Mouse (Mus musculus): Measurements from ENCODE around the gene Gm42906.

Gene Gm42906

DNA sequence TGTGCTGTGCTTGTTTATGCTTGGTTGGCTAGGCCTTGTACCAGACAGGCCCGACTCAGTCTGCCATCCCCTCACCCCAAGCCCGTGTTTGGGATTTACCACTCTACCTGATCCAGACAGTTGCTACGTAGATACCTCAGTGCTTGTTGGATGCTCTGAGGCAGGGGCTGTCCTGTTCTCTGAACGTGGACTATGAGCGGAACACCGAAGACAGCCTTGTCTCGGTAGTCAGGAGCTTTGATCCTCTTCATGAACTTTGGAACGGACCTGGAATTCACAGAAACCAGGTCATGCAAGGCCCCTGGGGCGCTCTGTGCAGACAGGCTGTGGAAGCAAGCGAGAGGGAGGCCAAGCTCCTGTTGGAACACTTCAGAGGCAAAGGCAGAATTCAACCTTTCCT, 368.6 kb downstream of the Gm42906 start:
- Histone ChIP-seq H3K27me3 (ENCODE audit: insufficient read depth, low read length) (no peaks in the 10 kb centered on the region), H3K4me3 (replicated peaks; ENCODE audit: low read length) (no peak overlapping the region), H3K4me1 (replicated peaks; ENCODE audit: low read depth, low read length) (peaks cover 15% of the 10 kb centered on the region)

DNA sequence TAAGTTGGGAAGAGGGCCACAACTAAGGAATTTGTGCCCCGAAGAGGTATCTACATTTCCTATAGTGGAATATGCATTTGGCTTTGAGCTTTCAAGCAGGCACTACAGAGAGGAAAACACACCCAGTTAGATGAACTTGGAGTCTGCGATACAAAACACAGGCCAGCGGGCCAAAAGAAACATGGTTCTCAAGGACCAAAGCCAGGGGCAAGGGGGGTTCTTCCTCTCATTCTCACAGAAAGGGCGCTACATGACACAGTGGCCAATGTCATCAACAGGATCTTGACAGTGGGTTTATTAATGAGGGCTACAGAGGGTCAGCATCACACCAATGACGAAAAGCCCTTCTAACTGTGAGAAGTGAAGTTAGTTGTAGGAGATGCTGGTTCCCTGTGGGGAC, 370.2 kb downstream of the Gm42906 start:
- Histone ChIP-seq H3K4me3 (replicated peaks; ENCODE audit: low read length) (no peak overlapping the region), H3K36me3 (ENCODE audit: insufficient read depth, low read length) (no peaks in the 10 kb centered on the region), H3K27me3 (ENCODE audit: insufficient read depth, low read length) (no peaks in the 10 kb centered on the region), H3K9me3 (ENCODE audit: low read length) (no peaks in the 10 kb centered on the region), H3K4me1 (replicated peaks; ENCODE audit: low read depth, low read length) (peaks cover 15% of the 10 kb centered on the region)
- TF ChIP-seq POU5F1 (IDR thresholded peaks at IDR 0.05; ENCODE audit: borderline replicate concordance, low read length) (no peak), CTCF (conservative IDR thresholded peaks at IDR 0.05; ENCODE audit: low read length) (no peak), NANOG (IDR thresholded peaks at IDR 0.05; ENCODE audit: borderline replicate concordance, low read length) (no peak)

More for the DNA sequence above, 368.6 kb downstream of the Gm42906 start:
- TF ChIP-seq POU5F1 (IDR thresholded peaks at IDR 0.05; ENCODE audit: borderline replicate concordance, low read length) (no peak), CTCF (conservative IDR thresholded peaks at IDR 0.05; ENCODE audit: low read length) (no peak), NANOG (IDR thresholded peaks at IDR 0.05; ENCODE audit: borderline replicate concordance, low read length) (no peak)
- Histone ChIP-seq H3K36me3 (ENCODE audit: insufficient read depth, low read length) (no peaks in the 10 kb centered on the region), H3K9me3 (ENCODE audit: low read length) (no peaks in the 10 kb centered on the region)

DNA sequence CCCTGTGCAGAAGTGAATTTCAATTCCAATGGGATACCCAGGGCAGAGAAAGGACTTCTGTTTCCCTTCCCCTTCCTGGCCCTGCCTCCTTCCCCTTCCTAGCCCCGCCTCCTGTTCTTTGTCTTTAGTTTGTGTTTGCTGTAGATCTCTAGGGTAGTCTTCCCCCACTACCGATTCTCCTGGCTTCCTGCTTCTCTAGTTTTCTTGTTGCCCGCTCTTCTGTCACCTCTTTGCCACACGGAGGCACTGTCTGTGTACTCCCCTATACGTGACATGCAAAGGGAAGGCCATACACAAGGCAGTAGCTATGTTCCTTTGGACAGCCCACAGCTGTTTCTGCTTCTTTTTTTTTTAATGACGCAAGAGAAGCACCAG, 371.1 kb downstream of the Gm42906 start:
- Histone ChIP-seq H3K27me3 (ENCODE audit: insufficient read depth, low read length) (no peaks in the 10 kb centered on the region), H3K4me1 (replicated peaks; ENCODE audit: low read depth, low read length) (peaks cover 15% of the 10 kb centered on the region), H3K36me3 (ENCODE audit: insufficient read depth, low read length) (no peaks in the 10 kb centered on the region), H3K4me3 (replicated peaks; ENCODE audit: low read length) (no peak overlapping the region), H3K9me3 (ENCODE audit: low read length) (no peaks in the 10 kb centered on the region)
- TF ChIP-seq POU5F1 (IDR thresholded peaks at IDR 0.05; ENCODE audit: borderline replicate concordance, low read length) (no peak), NANOG (IDR thresholded peaks at IDR 0.05; ENCODE audit: borderline replicate concordance, low read length) (no peak), CTCF (conservative IDR thresholded peaks at IDR 0.05; ENCODE audit: low read length) (no peak)

DNA sequence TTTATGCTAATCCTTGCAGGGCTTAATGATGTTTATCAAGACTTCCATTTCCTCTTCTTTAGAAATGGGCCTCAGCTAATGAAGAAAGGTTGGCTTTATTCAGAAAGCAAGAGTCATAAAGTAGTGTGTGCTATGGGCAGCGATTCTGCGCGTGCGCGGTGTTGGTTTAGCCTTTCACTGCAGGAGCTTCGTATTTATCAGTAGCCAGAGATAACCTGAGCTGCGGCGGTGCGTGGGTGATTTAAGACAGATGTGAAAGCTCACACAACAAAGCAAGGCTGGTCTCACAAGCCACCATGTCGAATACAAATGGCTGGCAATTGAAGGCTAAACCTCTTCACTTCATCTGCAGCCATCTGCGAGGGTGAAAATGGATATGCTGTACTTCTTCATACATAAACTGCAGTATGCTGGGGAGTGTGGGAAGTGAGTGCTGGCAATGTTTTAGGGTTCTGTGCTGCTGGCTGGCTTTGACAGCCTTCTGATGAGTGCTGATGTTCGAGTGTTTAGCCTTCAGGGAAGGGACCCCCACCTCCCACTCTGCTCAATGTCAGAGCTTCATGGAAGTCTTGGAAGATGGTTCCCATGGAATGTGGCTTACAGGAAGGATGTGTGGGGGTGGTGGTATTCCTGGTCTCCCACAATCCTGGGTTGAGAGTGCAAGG, 371.6 kb downstream of the Gm42906 start:
- no peak overlapping the region for H3K4me3 ChIP-seq (replicated peaks; ENCODE audit: low read length)
- no peaks in the 10 kb centered on the region for H3K9me3 ChIP-seq (ENCODE audit: low read length)
- H3K36me3 ChIP-seq (ENCODE audit: insufficient read depth, low read length), result no peaks in the 10 kb centered on the region
- peaks cover 15% of the 10 kb centered on the region for H3K4me1 ChIP-seq (replicated peaks; ENCODE audit: low read depth, low read length)
- TF ChIP-seq POU5F1 (IDR thresholded peaks at IDR 0.05; ENCODE audit: borderline replicate concordance, low read length) (no peak), NANOG (IDR thresholded peaks at IDR 0.05; ENCODE audit: borderline replicate concordance, low read length) (no peak)
- H3K27me3 ChIP-seq (ENCODE audit: insufficient read depth, low read length), result no peaks in the 10 kb centered on the region

DNA sequence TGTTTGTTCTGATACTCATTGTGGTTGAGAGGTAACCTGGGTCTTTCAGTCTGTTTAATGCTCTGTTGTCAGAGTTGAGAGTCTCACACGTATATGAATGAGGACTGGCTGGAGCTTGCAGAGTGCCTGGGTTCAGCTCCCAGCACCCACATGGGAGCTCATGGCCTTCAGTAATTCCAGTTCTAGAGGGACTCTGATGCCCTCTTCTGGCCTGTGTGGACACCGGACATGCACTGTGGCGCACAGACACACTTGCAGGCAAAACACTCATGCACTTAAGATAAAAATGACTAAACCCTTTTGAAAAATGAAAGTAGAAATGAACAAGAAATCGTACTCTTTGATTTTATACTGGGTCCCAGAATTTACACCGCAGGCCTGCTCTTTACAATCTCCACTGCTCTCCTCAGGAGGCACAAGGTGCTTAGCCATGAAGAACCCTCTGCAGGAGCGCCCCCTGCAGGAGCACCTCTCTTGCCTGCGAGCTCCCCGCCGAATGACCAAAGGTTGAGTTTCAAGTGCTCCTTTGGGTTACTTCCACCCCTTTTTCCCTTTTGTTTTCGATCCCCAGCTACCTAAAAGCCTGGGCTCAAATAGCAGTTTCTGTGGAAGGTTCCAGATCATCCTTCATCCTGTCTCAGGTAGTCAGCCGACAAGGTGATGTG, 372.4 kb downstream of the Gm42906 start:
- TF ChIP-seq CTCF (conservative IDR thresholded peaks at IDR 0.05; ENCODE audit: low read length) (peak; percentile 35), POU5F1 (IDR thresholded peaks at IDR 0.05; ENCODE audit: borderline replicate concordance, low read length) (no peak), NANOG (IDR thresholded peaks at IDR 0.05; ENCODE audit: borderline replicate concordance, low read length) (no peak)
- Histone ChIP-seq H3K9me3 (ENCODE audit: low read length) (no peaks in the 10 kb centered on the region), H3K36me3 (ENCODE audit: insufficient read depth, low read length) (no peaks in the 10 kb centered on the region), H3K4me1 (replicated peaks; ENCODE audit: low read depth, low read length) (peaks cover 15% of the 10 kb centered on the region), H3K27me3 (ENCODE audit: insufficient read depth, low read length) (no peaks in the 10 kb centered on the region), H3K4me3 (replicated peaks; ENCODE audit: low read length) (no peak overlapping the region)

DNA sequence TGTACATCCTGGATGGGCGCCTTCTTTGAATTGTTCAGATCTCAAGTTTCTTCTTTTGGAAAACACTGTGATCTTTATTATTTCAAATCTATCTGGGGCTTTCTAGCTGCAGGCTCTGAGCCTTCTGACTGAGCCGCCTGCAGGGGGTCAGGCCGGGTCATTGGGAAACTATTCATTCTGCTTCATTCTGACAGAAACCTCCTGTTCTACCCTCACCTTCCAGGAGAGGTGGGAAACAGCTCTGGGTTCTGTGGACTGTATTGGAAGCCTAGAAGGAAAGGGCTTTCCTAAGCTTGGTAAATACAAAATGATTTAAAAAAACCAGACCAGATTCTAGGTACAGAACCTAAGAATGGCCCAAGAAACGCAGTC, 373.2 kb downstream of the Gm42906 start:
- H3K36me3 ChIP-seq (ENCODE audit: insufficient read depth, low read length), result no peaks in the 10 kb centered on the region
- H3K4me1 ChIP-seq (replicated peaks; ENCODE audit: low read depth, low read length), result peaks cover 15% of the 10 kb centered on the region
- TF ChIP-seq CTCF (conservative IDR thresholded peaks at IDR 0.05; ENCODE audit: low read length), result no peak
- TF ChIP-seq NANOG (IDR thresholded peaks at IDR 0.05; ENCODE audit: borderline replicate concordance, low read length), result no peak
- TF ChIP-seq POU5F1 (IDR thresholded peaks at IDR 0.05; ENCODE audit: borderline replicate concordance, low read length), result no peak

DNA sequence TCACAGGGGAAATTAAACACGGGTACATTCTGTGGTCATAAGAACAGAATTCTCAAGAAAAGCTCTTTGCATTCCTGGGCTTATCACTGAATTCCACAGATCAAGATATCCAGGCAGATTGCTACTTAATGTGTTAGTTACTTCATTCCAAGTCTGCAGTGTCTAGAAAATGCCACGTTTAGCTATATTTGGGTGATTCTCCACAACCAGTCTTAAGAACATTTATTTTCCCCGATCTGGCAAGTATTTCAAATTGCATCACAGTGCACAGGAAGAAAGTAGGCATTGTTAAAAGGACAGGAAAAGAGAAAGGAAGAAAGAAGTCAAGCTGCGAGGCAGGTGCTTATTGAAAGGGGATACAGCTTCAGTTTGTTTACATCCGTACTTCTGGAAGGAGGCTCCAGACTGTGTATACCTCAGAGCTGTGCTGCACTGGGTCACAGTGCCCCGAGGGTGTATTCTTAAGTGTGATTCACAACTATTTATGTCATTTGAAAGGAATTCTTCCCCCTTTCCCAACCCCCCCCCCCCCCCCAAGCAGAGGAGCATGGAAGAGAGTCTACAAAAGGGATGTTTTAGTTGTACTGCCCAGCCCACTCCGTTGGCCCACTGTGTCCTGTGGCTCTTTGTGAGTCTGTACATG, 373.7 kb downstream of the Gm42906 start:
- TF ChIP-seq CTCF (conservative IDR thresholded peaks at IDR 0.05; ENCODE audit: low read length), result no peak
- TF ChIP-seq NANOG (IDR thresholded peaks at IDR 0.05; ENCODE audit: borderline replicate concordance, low read length), result no peak
- TF ChIP-seq POU5F1 (IDR thresholded peaks at IDR 0.05; ENCODE audit: borderline replicate concordance, low read length), result no peak
- Histone ChIP-seq H3K27me3 (ENCODE audit: insufficient read depth, low read length) (no peaks in the 10 kb centered on the region), H3K4me3 (replicated peaks; ENCODE audit: low read length) (no peak overlapping the region), H3K9me3 (ENCODE audit: low read length) (no peaks in the 10 kb centered on the region), H3K4me1 (replicated peaks; ENCODE audit: low read depth, low read length) (peaks cover 15% of the 10 kb centered on the region), H3K36me3 (ENCODE audit: insufficient read depth, low read length) (no peaks in the 10 kb centered on the region)

More for the DNA sequence above, 373.2 kb downstream of the Gm42906 start:
- H3K9me3 ChIP-seq (ENCODE audit: low read length), result no peaks in the 10 kb centered on the region
- H3K27me3 ChIP-seq (ENCODE audit: insufficient read depth, low read length), result no peaks in the 10 kb centered on the region
- H3K4me3 ChIP-seq (replicated peaks; ENCODE audit: low read length), result no peak overlapping the region

DNA sequence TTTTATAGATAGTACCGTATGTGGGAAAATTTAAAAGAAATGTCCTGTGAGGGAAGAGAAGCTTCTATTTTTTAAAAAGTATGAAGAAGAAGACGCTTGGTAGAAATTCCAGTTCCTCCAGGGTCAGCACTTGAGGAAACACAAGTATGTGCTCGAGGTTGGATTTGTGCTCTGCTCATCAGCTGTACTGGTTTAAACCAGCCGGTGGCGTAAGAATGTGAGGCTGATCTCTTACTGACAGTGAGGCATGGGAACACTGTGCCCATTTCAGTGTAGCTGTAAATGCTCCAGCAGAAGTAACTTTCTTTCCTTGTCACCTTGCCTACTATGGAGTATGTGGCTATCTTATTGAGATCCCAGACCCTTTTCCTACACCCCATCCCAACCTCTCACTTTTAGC, 374.8 kb downstream of the Gm42906 start:
- H3K27me3 ChIP-seq (ENCODE audit: insufficient read depth, low read length), result no peaks in the 10 kb centered on the region
- no peak for TF ChIP-seq NANOG (IDR thresholded peaks at IDR 0.05; ENCODE audit: borderline replicate concordance, low read length)
- TF ChIP-seq POU5F1 (IDR thresholded peaks at IDR 0.05; ENCODE audit: borderline replicate concordance, low read length), result no peak
- TF ChIP-seq CTCF (conservative IDR thresholded peaks at IDR 0.05; ENCODE audit: low read length), result no peak
- H3K4me3 ChIP-seq (replicated peaks; ENCODE audit: low read length), result no peak overlapping the region
- peaks cover 15% of the 10 kb centered on the region for H3K4me1 ChIP-seq (replicated peaks; ENCODE audit: low read depth, low read length)
- no peaks in the 10 kb centered on the region for H3K9me3 ChIP-seq (ENCODE audit: low read length)
- no peaks in the 10 kb centered on the region for H3K36me3 ChIP-seq (ENCODE audit: insufficient read depth, low read length)
